Mouse (Mus musculus): ENCODE measurements around the gene Acvrl1. TPM values are rescaled to one million over a fixed set of nuclear protein-coding genes. Genes with fewer than 3 reads are reported as not detected.

Gene Acvrl1
- polyA plus RNA-seq, 1 experiment from 2014 or later, result 4.1 TPM

DNA sequence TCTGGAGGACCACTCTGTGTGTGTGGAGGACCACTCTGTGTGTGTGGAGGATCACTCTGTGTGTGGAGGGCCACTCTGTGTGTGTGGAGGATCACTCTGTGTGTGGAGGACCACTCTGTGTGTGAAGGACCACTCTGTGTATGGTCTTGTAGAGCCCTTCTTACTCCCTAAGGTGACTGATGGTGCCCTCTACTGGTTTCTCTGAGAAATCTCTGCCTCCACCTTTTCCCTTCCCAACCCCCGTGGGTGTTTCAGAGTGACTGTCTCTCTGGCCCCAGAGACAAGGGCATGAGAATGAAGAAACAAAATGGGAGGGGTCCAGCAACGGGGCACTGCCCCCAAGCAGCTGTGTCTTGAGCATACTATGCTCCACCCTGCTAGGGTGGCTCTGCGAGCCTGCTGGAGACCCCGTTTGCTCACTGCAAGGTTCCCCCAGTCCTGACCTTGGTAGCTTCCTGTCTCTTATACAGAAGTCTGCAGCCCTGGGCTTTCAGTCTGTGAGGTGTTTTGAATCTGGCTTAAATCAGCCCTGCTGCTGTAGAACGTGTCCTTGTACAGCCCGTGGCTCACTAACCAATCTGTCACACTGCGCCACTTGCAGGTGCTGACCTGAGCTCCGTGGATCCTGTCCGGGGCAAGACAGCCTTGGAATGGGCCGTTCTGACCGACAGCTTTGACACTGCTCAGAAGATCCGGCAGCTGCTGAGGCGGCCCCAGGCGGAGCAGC is 9.8 kb upstream of the Acvrl1 start:
- H3K36me3 ChIP-seq (ENCODE audit: control insufficient read depth, insufficient read depth, low read length), result no peaks in the 10 kb centered on the region
- DNase-seq (ENCODE audit: low spot score) (peak; percentile 48), ATAC-seq (no peak)
- 67% methylated on average over 14 of the region's 14 CpGs for WGBS
- no peaks in the 10 kb centered on the region for H3K9me3 ChIP-seq (replicated peaks; ENCODE audit: control insufficient read depth, low read length)
- no peak overlapping the region for H3K27ac ChIP-seq (ENCODE audit: low read depth, low read length)
- no peak overlapping the region for H3K4me3 ChIP-seq (ENCODE audit: low read depth, low read length)
- H3K9ac ChIP-seq (ENCODE audit: low read length), result no peak overlapping the region
- H3K4me1 ChIP-seq (ENCODE audit: control insufficient read depth, insufficient read depth, low read length), result no peaks in the 10 kb centered on the region
- no peaks in the 10 kb centered on the region for H3K27me3 ChIP-seq (replicated peaks; ENCODE audit: control insufficient read depth, insufficient read depth, low read length)
- no peak overlapping the region for H3K4me2 ChIP-seq (ENCODE audit: low read length)

DNA sequence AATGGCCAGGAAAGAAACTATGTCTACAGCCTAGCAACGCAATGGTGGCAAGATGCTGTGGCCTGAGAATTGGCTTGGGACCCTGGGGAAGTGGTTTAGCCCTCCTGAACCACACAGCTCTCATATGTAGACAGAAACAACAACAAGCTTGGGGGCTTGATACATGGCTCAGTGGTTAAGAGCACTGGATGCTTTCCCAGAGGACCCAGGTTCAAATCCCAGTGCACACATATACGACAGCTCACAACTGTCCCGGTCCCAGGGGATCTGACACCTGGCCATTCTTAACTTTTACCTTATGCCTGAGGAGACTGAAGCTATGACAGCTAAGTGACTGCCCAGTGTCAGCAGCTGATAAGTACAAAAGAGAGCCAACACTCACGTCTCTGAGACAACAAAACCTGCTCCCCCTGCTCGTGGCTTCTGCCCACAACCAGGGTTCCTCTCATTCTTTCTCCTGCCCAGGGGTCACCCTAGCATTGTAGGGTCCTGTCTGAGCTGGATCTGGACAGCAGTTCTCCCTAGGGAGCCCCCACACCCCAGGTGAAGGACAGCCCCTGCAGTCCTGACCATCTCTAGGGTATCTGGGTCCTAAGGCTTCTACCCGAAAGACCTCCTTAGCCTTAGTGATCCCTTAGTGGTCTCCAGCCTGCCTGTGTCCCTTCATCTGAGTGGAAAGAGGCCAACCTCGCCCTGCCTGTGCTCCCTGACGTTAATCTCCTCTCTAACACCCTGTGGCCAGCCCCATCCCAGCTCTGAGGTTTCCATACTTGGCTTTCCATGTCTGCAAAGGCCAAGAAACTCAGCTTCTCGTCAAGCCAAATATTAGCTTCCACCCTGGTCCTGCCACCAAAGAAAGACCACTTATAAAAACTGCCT is 6.7 kb upstream of the Acvrl1 start:
- ATAC-seq (no peak), DNase-seq (ENCODE audit: low spot score) (no peak)
- H3K36me3 ChIP-seq (ENCODE audit: control insufficient read depth, insufficient read depth, low read length), result no peaks in the 10 kb centered on the region
- H3K4me2 ChIP-seq (ENCODE audit: low read length), result no peak overlapping the region
- H3K9ac ChIP-seq (ENCODE audit: low read length), result no peak overlapping the region
- WGBS, result 72% methylated on average over 9 of the region's 9 CpGs
- no peak overlapping the region for H3K27ac ChIP-seq (ENCODE audit: low read depth, low read length)
- no peak overlapping the region for H3K4me3 ChIP-seq (ENCODE audit: low read depth, low read length)
- H3K4me1 ChIP-seq (ENCODE audit: control insufficient read depth, insufficient read depth, low read length), result no peaks in the 10 kb centered on the region
- H3K27me3 ChIP-seq (replicated peaks; ENCODE audit: control insufficient read depth, insufficient read depth, low read length), result no peaks in the 10 kb centered on the region
- no peaks in the 10 kb centered on the region for H3K9me3 ChIP-seq (replicated peaks; ENCODE audit: control insufficient read depth, low read length)

DNA sequence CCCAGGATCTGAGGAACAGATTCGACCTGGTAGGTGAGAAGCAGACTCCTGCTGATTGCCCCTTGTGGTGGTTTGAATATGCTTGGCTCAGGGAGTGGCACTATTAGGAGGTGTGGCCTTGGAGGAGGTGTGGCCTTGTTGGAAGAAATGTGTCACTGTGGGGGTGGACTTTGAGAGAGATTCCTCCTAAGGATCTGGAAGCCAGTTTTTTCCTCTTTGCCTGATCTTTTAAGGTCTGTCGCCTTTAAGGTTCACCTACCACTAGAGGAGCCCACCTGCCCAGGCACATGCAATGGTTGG is 6.1 kb upstream of the Acvrl1 start:
- Histone ChIP-seq H3K27ac (ENCODE audit: low read depth, low read length) (no peak overlapping the region), H3K4me1 (ENCODE audit: control insufficient read depth, insufficient read depth, low read length) (no peaks in the 10 kb centered on the region), H3K9me3 (replicated peaks; ENCODE audit: control insufficient read depth, low read length) (no peaks in the 10 kb centered on the region), H3K4me2 (ENCODE audit: low read length) (no peak overlapping the region), H3K36me3 (ENCODE audit: control insufficient read depth, insufficient read depth, low read length) (no peaks in the 10 kb centered on the region), H3K4me3 (ENCODE audit: low read depth, low read length) (no peak overlapping the region), H3K9ac (ENCODE audit: low read length) (no peak overlapping the region), H3K27me3 (replicated peaks; ENCODE audit: control insufficient read depth, insufficient read depth, low read length) (no peaks in the 10 kb centered on the region)
- 34% methylated on average over 2 of the region's 2 CpGs for WGBS
- ATAC-seq (no peak), DNase-seq (ENCODE audit: low spot score) (no peak)

DNA sequence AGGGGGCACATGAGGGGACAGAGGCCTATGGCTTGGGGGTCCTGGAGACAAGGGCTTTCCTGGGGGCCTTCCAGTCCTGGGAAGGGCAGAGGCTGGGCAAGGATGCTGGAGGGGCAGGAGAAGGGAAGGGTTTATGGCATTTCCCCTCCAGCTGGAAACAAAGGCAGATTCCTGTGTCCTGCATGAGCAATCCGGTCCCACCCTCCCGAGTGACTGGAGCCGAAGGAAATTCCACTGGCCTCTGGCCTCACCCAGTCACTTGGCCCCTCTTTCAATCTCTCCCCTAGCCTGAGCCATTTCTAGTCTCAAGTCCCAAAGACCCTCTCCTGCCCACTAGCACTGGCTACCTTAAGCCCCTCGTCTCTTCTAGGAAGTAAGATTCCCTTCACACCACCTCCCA is 5.1 kb upstream of the Acvrl1 start:
- Histone ChIP-seq H3K4me1 (ENCODE audit: control insufficient read depth, insufficient read depth, low read length) (no peaks in the 10 kb centered on the region), H3K9ac (ENCODE audit: low read length) (no peak overlapping the region), H3K36me3 (ENCODE audit: control insufficient read depth, insufficient read depth, low read length) (no peaks in the 10 kb centered on the region), H3K4me2 (ENCODE audit: low read length) (no peak overlapping the region), H3K4me3 (ENCODE audit: low read depth, low read length) (no peak overlapping the region), H3K9me3 (replicated peaks; ENCODE audit: control insufficient read depth, low read length) (no peaks in the 10 kb centered on the region), H3K27me3 (replicated peaks; ENCODE audit: control insufficient read depth, insufficient read depth, low read length) (peaks cover 4% of the 10 kb centered on the region), H3K27ac (ENCODE audit: low read depth, low read length) (no peak overlapping the region)
- ATAC-seq, result no peak
- WGBS, result 75% methylated on average over 4 of the region's 4 CpGs
- DNase-seq (ENCODE audit: low spot score), result no peak

DNA sequence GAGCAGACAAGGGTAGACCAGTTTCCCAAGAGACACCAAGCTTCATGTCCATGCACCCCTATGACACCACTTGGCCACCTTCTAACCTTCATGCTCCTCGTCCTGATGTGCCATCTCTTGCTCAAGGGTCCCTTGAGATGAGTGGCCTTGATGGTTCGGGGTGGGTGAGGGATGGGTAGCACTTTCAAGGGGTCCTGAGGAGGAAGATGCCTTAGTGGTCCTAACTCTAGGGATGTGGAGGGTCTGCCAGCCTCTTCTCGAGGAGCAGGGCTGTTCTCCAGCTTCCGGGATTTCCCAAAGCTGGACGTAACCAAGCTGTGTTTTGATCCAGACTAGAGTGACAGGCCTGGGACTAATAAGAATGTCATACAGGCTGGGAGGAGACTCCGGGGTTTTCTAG is 2.8 kb upstream of the Acvrl1 start:
- H3K9me3 ChIP-seq (replicated peaks; ENCODE audit: control insufficient read depth, low read length), result no peaks in the 10 kb centered on the region
- no peak overlapping the region for H3K4me3 ChIP-seq (ENCODE audit: low read depth, low read length)
- ATAC-seq, result no peak
- no peak overlapping the region for H3K9ac ChIP-seq (ENCODE audit: low read length)
- H3K27ac ChIP-seq (ENCODE audit: low read depth, low read length), result no peak overlapping the region
- no peak for DNase-seq (ENCODE audit: low spot score)
- H3K27me3 ChIP-seq (replicated peaks; ENCODE audit: control insufficient read depth, insufficient read depth, low read length), result peaks cover 23% of the 10 kb centered on the region
- 86% methylated on average over 6 of the region's 6 CpGs for WGBS
- no peak overlapping the region for H3K4me2 ChIP-seq (ENCODE audit: low read length)
- H3K36me3 ChIP-seq (ENCODE audit: control insufficient read depth, insufficient read depth, low read length), result no peaks in the 10 kb centered on the region
- H3K4me1 ChIP-seq (ENCODE audit: control insufficient read depth, insufficient read depth, low read length), result 0 out of 2 replicates have a peak, but pooled peaks cover 3% of the 10 kb centered on the region

DNA sequence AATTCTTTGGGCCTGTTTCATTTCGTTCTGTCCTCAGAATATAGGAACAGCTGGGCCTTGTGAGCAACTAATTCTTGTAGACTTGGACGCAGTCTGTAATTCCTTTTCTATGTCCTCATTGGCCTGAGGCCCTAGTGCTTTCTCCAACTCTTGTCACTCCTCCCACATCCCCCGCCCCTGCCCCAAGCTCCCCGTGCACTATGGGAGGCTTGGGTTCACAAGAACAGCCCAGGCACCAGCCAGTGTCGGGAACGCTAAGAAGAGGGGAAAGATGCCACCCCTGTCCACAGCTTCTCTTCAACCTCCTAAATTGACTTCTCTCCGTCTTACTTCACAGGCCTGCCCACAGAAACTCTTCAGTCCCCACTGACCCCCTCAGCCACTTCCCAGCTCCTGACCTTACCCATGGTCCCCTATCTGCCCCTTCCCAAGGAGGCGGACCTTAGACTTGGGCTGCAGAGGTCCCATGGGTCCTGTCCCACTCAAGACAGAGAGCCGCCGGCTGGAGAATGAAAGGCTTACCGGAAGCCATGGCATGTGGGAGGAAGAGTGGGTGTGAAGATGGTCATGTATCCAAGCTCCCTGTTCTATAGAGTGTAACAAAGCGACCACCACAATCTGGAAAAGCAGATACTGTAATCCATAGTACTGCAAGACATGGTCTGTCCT is 1.3 kb upstream of the Acvrl1 start:
- DNase-seq (ENCODE audit: low spot score), result no peak
- no peak overlapping the region for H3K27ac ChIP-seq (ENCODE audit: low read depth, low read length)
- H3K9me3 ChIP-seq (replicated peaks; ENCODE audit: control insufficient read depth, low read length), result no peaks in the 10 kb centered on the region
- no peak overlapping the region for H3K4me2 ChIP-seq (ENCODE audit: low read length)
- H3K9ac ChIP-seq (ENCODE audit: low read length), result no peak overlapping the region
- peaks cover 23% of the 10 kb centered on the region for H3K27me3 ChIP-seq (replicated peaks; ENCODE audit: control insufficient read depth, insufficient read depth, low read length)
- H3K4me3 ChIP-seq (ENCODE audit: low read depth, low read length), result no peak overlapping the region
- H3K4me1 ChIP-seq (ENCODE audit: control insufficient read depth, insufficient read depth, low read length), result 0 out of 2 replicates have a peak, but pooled peaks cover 3% of the 10 kb centered on the region
- no peak for ATAC-seq
- H3K36me3 ChIP-seq (ENCODE audit: control insufficient read depth, insufficient read depth, low read length), result no peaks in the 10 kb centered on the region
- 83% methylated on average over 12 of the region's 12 CpGs for whole genome bisulfite sequencing

DNA sequence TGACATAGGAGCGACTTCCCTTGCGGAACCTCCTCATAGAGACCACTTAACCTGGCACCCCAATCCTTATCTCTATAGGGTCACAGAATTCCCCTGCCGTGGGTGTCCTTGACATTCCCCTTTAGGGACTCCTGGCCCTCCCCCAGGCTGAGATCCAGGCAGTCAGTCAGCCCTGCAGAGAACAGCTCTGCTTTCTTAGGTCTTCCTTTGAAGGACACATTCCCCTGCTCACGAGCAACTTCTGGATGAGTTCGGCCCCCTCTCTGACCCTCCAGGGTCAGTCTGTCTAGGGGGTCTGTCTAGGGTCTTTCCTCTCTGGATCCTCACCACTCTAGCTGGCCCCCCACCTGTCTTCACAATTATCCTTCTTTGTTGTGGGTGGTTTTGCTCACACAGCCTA is 1.1 kb downstream of the Acvrl1 start:
- Histone ChIP-seq H3K4me3 (ENCODE audit: low read depth, low read length) (no peak overlapping the region), H3K36me3 (ENCODE audit: control insufficient read depth, insufficient read depth, low read length) (no peaks in the 10 kb centered on the region), H3K4me2 (ENCODE audit: low read length) (no peak overlapping the region), H3K27me3 (replicated peaks; ENCODE audit: control insufficient read depth, insufficient read depth, low read length) (peaks cover 23% of the 10 kb centered on the region), H3K9ac (ENCODE audit: low read length) (no peak overlapping the region), H3K27ac (ENCODE audit: low read depth, low read length) (no peak overlapping the region), H3K4me1 (ENCODE audit: control insufficient read depth, insufficient read depth, low read length) (0 out of 2 replicates have a peak, but pooled peaks cover 5% of the 10 kb centered on the region), H3K9me3 (replicated peaks; ENCODE audit: control insufficient read depth, low read length) (no peaks in the 10 kb centered on the region)
- DNase-seq (ENCODE audit: low spot score) (no peak), ATAC-seq (no peak)
- WGBS, result 30% methylated on average over 5 of the region's 5 CpGs

DNA sequence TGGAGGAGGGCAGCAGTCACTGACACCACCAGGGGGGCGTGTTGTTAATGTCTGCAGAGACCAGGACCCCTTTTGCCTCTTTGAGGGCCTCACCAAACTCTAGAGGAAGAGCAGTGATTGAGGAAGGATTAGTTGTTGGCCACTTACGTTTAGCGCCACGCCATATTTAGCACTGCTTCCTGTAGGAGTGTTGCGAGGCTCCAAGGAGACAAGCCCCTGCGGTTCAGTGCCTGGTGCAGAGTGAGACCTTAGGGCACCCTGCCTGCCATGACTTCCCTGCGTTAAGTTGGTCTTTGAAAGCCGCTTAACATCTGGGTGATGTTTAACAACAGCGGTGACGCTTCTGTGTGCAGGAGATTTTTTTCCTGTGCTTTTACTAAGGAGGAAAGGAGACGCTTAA is 3.2 kb downstream of the Acvrl1 start:
- Histone ChIP-seq H3K27me3 (replicated peaks; ENCODE audit: control insufficient read depth, insufficient read depth, low read length) (peaks cover 23% of the 10 kb centered on the region), H3K9ac (ENCODE audit: low read length) (no peak overlapping the region), H3K9me3 (replicated peaks; ENCODE audit: control insufficient read depth, low read length) (no peaks in the 10 kb centered on the region), H3K4me3 (ENCODE audit: low read depth, low read length) (no peak overlapping the region), H3K4me2 (ENCODE audit: low read length) (no peak overlapping the region), H3K4me1 (ENCODE audit: control insufficient read depth, insufficient read depth, low read length) (0 out of 2 replicates have a peak, but pooled peaks cover 5% of the 10 kb centered on the region), H3K27ac (ENCODE audit: low read depth, low read length) (no peak overlapping the region), H3K36me3 (ENCODE audit: control insufficient read depth, insufficient read depth, low read length) (no peaks in the 10 kb centered on the region)
- 58% methylated on average over 11 of the region's 11 CpGs for WGBS
- DNase-seq (ENCODE audit: low spot score), result no peak
- no peak for ATAC-seq

Measured in forebrain, embryonic 14.5 days (tissue).